Mouse (Mus musculus) ES-E14 (cell line): ENCODE results near the gene Lrrc51. TPM values are rescaled to one million over a fixed set of nuclear protein-coding genes. Genes with fewer than 3 reads are reported as not detected.

Experiments
- DNase-seq: peaks from one replicate; pipeline ENCODE4 v3.0.0-alpha.2; 2013; ENCODE audit warnings: low read depth, low spot score
- H3K27ac ChIP-seq: 2 replicates; pipeline ENCODE4 v1.5.1; 2012; ENCODE audit warnings: low read depth, mild to moderate bottlenecking, low read length, moderate library complexity, mixed read lengths; ENCODE audit not compliant: poor library complexity, insufficient read depth, severe bottlenecking
- H3K36me3 ChIP-seq: 2 replicates; pipeline ENCODE4 v1.6.1; 2012; ENCODE audit warnings: mild to moderate bottlenecking, low read length, moderate library complexity, mixed read lengths; ENCODE audit not compliant: control insufficient read depth, poor library complexity, insufficient read depth, severe bottlenecking
- H3K4me1 ChIP-seq, 2 experiments: fragments of 150-350 bp in 1 of 2; sonication (generic) in 1 of 2; 2 replicates each; pipeline ENCODE4 v1.6.1; 2012; ENCODE audit warnings: low read length in 2 of 2, mild to moderate bottlenecking in 1 of 2, mixed read lengths in 1 of 2; ENCODE audit not compliant: control insufficient read depth in 2 of 2, insufficient read depth in 2 of 2, poor library complexity in 1 of 2
- H3K4me3 ChIP-seq, 2 experiments: fragments of 150-350 bp in 1 of 2; sonication (generic) in 1 of 2; 2 replicates each; pipeline ENCODE4 v1.5.1; 2012; ENCODE audit warnings: low read length in 2 of 2, low read depth in 1 of 2, mild to moderate bottlenecking in 1 of 2, mixed read lengths in 1 of 2; ENCODE audit not compliant: insufficient read depth in 1 of 2, poor library complexity in 1 of 2, severe bottlenecking in 1 of 2
- H3K9ac ChIP-seq: 2 replicates; pipeline ENCODE4 v1.6.1; 2012; ENCODE audit warnings: low read depth, mild to moderate bottlenecking, low read length, mixed read lengths; ENCODE audit not compliant: poor library complexity, insufficient read depth, severe bottlenecking
- H3K9me3 ChIP-seq: fragments of 150-350 bp; sonication (generic); 2 replicates; pipeline ENCODE4 v1.6.1; 2012; ENCODE audit warnings: low read depth, mild to moderate bottlenecking, low read length; ENCODE audit not compliant: control insufficient read depth, insufficient read depth
- CHD2 ChIP-seq: IDR thresholded peaks from 2 replicates; pipeline ENCODE4 v1.6.1; 2014; ENCODE audit warnings: mild to moderate bottlenecking, low read depth, low read length, inconsistent platforms
- HCFC1 ChIP-seq: IDR thresholded peaks from 2 replicates; pipeline ENCODE4 v1.6.1; 2012; ENCODE audit warnings: low read length, inconsistent platforms, borderline replicate concordance; ENCODE audit not compliant: insufficient read depth
- MAFK ChIP-seq: IDR thresholded peaks from 2 replicates; pipeline ENCODE4 v1.6.1; 2014; ENCODE audit warnings: mild to moderate bottlenecking, low read depth, low read length, inconsistent platforms; ENCODE audit not compliant: insufficient read depth
- ZC3H11A ChIP-seq: IDR thresholded peaks from 2 replicates; pipeline ENCODE4 v1.6.1; 2012; ENCODE audit warnings: low read depth, mild to moderate bottlenecking, inconsistent platforms, low read length, borderline replicate concordance
- ZNF384 ChIP-seq: IDR thresholded peaks from 2 replicates; pipeline ENCODE4 v1.6.1; 2012; ENCODE audit warnings: low read depth, low read length, inconsistent platforms
- in situ Hi-C, 2 experiments: fragments of 600-800 bp; cut with MboI; formaldehyde crosslinking; loops; one replicate each; pipeline ENCODE4 v1.15.1; 2025; ENCODE audit warnings: low sequenced_read_pairs in 2 of 2, inconsistent platforms in 1 of 2; ENCODE audit not compliant: unreplicated experiment in 2 of 2
- total RNA-seq: library from RNA; depleted of rRNA; stranded (reverse); fragments of 300-350 nt; gene quantifications from 2 replicates; pipeline ENCODE4 v1.2.3, GENCODE M21; 2012

Gene Lrrc51
- total RNA-seq, 1 experiment: 2.6 TPM

- Histone ChIP-seq H3K27ac (no peak overlapping the region), H3K4me1 (peaks cover 0 to 10% of the 10 kb centered on the region in 2 experiments; a peak in 3 of 4 replicates), H3K36me3 (no peaks in the 10 kb centered on the region), H3K4me3 (no peak overlapping the region), H3K9me3 (no peaks in the 10 kb centered on the region), H3K9ac (no peak overlapping the region)
- DNase-seq: no peak
- no peak for TF ChIP-seq CHD2
- no peak for TF ChIP-seq ZNF384
- in situ Hi-C loops: no loop called here
Measured at GRCm38 (mm10) chr7:101956911-101957310, 23.2 kb upstream of the Lrrc51 start.

GRCm38 (mm10) chr7:101956481-101956880, 22.8 kb upstream of the Lrrc51 start:
- Histone ChIP-seq H3K27ac (no peak overlapping the region), H3K9me3 (no peaks in the 10 kb centered on the region), H3K9ac (no peak overlapping the region), H3K36me3 (no peaks in the 10 kb centered on the region), H3K4me3 (no peak overlapping the region), H3K4me1 (peaks cover 0 to 10% of the 10 kb centered on the region in 2 experiments; a peak in 3 of 4 replicates)
- in situ Hi-C loops: no loop called here
- no peak for DNase-seq
- TF ChIP-seq HCFC1 (no peak), ZNF384 (no peak), MAFK (no peak), CHD2 (no peak), ZC3H11A (no peak)

- H3K4me3 ChIP-seq: no peak overlapping the region
- no peaks in the 10 kb centered on the region for H3K9me3 ChIP-seq
- H3K4me1 ChIP-seq: peaks cover 0 to 10% of the 10 kb centered on the region in 2 experiments; a peak in 3 of 4 replicates
- H3K36me3 ChIP-seq: no peaks in the 10 kb centered on the region
- in situ Hi-C loops: no loop called here
- DNase-seq: no peak
- H3K9ac ChIP-seq: no peak overlapping the region
- TF ChIP-seq ZC3H11A (no peak), ZNF384 (no peak), MAFK (no peak), CHD2 (no peak), HCFC1 (no peak)
- no peak overlapping the region for H3K27ac ChIP-seq
Measured at GRCm38 (mm10) chr7:101955862-101956261, 22.2 kb upstream of the Lrrc51 start.

GRCm38 (mm10) chr7:101955276-101955675, 21.6 kb upstream of the Lrrc51 start:
- no peak for DNase-seq
- in situ Hi-C loops: no loop called here
- Histone ChIP-seq H3K27ac (no peak overlapping the region), H3K4me1 (peaks cover 0 to 10% of the 10 kb centered on the region in 2 experiments; a peak in 3 of 4 replicates), H3K4me3 (no peak overlapping the region), H3K9me3 (no peaks in the 10 kb centered on the region), H3K9ac (no peak overlapping the region), H3K36me3 (no peaks in the 10 kb centered on the region)
- TF ChIP-seq ZC3H11A: no peak

GRCm38 (mm10) chr7:101954163-101954562, 20.5 kb upstream of the Lrrc51 start:
- Histone ChIP-seq H3K4me1 (peaks cover 0 to 10% of the 10 kb centered on the region in 2 experiments; a peak in 3 of 4 replicates), H3K9me3 (no peaks in the 10 kb centered on the region), H3K27ac (no peak overlapping the region), H3K36me3 (no peaks in the 10 kb centered on the region), H3K9ac (no peak overlapping the region), H3K4me3 (no peak overlapping the region)
- DNase-seq: no peak
- in situ Hi-C loops: no loop called here
- TF ChIP-seq CHD2: no peak
- TF ChIP-seq ZC3H11A: no peak
- TF ChIP-seq HCFC1: no peak
- no peak for TF ChIP-seq ZNF384
- TF ChIP-seq MAFK: no peak
